Mouse (Mus musculus): ENCODE measurements around the gene Mfsd4b5.
"Not testable (repeated sequence)": the region's sequence is repeated elsewhere in the genome, so short reads cannot be mapped to it uniquely, and the experiment has no call there.

The Mfsd4b5 gene

DNA sequence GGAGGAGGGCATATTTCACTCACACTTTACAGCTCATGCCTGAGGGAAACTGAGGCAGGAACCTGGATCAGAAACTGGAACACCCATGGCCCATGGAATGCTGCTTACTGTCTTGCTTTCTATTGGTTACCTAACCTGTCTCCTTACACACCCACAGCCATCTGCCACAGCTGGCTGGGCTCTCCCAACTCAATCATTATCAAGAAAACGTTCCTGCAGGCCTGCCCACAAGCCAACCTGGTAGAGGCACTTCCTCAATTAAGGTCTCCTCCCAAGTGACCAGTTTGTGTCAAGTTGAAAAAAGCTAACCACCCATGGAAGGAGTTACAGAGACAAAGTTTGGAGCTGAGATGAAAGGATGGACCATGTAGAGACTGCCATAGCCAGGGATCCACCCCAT lies 24.5 kb downstream of the Mfsd4b5 start:
- peak; percentile 39 for DNase-seq (ENCODE audit: low read depth)

DNA sequence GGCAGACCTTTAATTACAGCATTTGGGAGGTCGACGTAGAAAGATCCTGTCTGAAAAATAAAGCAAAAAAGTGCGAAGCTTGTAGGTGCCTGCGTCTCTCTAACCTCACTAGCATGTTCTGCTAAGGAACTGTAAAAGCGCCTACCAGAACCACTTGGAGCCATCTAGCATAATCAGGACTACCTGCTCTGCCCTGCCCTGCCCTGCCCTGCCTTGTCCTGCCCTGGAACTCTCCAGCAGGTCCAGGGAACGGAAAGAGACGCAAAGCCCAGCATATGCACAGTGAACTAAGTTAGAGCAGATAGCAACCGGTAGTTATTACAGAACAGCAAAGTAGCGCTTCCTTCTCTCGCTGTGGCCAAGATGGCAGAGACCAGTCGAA lies 26.0 kb downstream of the Mfsd4b5 start:
- DNase-seq (ENCODE audit: low read depth) = no peak

DNA sequence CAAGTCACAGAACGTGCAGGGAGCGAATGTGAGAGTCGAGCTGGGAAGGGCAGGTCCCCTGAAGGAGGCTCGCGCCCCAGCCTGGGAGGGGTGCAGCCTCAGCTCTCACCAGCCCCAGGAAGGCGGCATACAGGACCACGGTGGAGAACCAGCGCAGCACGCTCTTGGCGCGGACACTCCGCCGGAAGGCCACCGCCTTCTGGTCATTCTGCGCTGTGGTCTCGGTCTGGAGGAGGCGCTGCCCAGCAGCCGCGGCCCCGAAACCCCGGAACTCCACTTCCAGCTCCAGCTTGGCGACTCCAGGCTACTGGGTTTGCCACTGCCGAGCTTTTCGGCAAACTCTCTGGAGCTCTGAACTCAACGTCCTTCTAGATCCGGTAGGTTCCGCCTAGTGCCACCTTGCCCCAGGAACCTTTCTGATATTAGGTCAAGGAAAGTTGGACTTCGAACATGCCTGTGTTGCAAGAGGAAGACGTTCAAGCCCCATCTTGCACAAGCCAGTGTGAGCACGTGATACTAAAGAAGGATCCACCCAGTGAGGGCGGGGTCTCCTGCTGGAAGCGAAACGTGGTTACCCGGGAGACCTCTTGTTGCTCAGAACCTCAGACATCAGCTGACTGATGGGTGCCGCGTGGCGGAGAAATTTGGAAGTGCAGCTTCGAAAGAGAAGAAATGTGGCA lies 26.5 kb downstream of the Mfsd4b5 start, which contains the start of gene Mfsd4b3:
Gene Mfsd4b3 (minus strand): TSS at position 393 of the 680 bp plus-strand sequence.
- DNase-seq (ENCODE audit: low read depth) = peak; percentile 55

DNA sequence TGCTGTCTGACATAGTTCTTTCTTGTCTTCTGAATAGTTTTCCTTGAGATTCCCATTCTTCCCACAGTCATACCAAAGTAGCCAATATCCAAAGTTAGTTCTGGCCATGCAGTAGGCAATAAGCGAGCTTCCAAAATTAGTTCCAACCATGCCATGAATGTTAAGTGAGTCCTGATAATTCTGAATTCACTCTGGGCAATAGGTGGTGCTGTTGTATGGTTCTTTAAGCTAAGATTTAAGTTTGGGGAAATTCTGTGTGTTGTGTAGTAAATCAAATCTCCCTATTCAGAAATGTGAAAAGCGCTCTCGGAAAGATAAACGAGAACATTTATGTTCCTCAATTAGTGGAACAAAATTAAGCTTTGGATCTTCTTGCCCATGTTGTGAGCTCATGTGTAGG lies 28.2 kb downstream of the Mfsd4b5 start:
- peak; percentile 54 for DNase-seq (ENCODE audit: low read depth)

DNA sequence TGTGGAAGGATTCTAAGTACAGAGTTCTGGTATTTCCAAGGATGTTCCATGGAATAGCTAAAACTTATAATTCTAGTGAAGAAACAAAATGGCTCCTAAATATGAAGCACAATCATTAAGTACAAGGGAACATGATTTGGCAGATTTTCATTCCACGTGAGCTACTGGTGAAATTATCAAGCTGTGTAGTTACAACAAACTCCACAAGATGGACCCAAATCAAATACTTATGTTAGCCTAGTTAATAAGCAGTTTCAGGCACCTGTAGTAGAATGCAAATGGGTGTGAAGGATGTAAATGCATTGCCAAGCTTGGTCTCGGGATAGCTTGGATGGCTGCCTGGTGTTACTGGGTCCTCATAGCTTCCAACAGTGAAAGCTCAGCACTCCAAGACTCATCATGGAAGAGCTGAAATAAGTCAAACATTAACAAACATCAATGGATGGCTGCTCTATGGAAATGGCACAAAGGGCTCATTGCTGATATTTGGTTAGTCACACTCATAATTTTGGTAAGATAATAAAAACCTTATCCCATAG lies 30.0 kb downstream of the Mfsd4b5 start:
- DNase-seq (ENCODE audit: low read depth) = peak; percentile 78

DNA sequence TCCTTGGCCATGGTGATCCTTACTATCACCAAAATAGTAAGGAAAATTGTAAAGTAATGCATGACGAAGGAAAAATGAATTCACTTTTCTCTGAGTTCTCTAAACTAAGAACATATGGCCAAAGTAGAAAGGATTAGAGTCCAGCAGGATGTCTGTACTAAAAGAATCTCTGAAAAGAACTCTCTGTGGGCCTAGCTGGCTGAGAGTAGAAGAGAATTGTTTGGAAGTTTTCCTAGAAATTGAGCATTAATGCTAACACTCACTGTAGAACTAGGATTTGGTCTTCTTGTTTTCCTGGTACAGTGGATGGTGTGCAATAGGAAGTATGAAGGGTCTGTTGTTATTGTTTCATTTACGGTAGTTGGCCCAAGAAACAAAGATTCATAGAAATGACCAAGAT lies 31.3 kb downstream of the Mfsd4b5 start:
- DNase-seq (ENCODE audit: low read depth) = peak; percentile 36

DNA sequence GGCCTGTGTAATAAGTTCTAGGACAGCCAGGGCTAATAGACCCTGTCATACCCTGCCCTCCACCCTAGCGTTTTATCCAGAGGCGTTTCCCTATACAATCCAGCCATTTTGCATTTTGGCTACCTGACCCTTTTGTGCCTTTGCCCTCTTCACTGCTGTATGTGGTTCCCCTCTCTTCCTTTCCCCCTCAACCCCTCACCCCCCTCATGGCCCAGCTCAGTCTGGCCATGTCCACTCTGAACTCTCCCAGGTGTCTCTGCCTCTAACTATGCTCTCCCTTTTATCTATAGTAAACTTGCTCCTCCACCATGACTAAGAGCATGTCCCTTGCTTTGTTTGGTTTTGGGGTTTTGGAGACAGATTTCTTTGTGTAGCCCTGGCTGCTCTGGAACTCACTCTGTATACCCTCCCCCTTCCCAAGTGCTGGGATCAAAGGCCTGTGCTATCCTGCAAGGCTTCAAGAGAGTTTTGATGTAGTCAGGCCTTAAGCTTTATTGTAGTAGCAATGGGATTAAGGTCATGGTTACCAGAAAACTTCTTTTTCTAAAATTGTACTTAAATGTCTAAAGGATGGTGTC lies 37.0 kb downstream of the Mfsd4b5 start:
- no peak for DNase-seq (ENCODE audit: low read depth)

DNA sequence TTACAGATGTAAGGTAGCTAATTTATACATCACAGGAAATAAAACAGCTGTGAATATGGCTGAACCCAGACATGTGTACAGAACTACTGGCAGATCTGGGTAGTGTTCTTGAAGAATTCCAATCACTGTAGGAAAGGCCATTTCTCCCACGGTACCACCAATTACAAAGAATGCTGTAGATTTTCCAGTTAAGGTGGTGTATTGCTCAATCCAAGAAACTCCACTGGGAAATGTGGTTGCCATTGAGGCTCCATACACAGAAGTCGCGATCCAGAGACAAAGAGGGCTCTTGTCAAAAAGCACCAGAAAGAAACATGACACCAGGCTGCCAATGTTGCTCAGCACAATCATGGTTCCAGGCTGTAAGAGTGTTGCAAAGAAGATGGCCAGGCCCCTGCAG lies 39.3 kb downstream of the Mfsd4b5 start:
- DNase-seq (ENCODE audit: low read depth) = not testable (repeated sequence)

DNA sequence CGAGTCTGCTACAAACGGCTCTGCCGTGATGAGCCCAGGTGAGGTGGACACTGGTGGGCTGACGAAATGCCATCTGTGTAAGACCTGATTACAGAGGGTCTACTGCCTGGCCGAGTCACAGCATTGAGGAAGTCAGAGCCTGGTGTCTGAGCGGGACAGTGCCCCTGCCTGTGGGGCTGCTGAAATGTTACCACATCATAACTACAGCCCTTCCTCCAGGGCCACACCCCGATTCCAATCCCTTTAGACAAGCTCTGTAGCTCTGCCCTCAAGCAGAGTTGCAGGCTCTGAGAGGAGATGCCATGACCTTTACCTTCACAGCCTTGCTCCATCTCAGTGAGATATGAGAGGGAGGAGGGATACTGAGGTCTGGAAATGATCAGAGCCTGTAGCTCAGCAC lies 49.9 kb downstream of the Mfsd4b5 start:
- peak; percentile 16 for DNase-seq (ENCODE audit: low read depth)

DNA sequence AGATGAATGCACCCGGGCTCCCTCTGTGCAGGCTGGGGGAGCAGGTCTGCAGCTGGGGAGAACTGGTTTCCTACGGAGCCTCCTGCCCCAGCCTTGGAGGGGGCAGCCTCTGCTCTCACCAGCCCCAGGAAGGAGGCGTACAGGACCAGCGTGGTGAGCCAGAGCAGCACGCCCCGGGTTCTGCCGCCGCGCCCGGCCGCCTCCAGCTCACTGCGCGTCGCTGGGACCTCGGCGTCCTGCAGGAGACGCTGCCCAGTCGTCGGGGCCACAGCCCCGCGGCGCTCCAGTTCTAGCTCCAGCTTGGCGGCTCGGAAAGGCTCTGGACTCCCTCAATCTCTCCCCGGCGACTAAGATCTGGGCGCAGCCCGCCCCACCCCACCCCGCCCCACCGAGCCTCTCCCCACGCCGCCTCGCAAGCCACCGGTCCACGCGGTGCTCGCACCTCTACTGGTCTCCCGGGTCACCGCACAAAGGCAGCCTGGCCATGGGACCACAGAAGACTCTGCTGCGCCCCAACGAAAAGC lies 59.8 kb downstream of the Mfsd4b5 start, which contains the start of gene Mfsd4b2:
Gene Mfsd4b2 (minus strand): TSS at position 308 of the 524 bp plus-strand sequence.
- DNase-seq (ENCODE audit: low read depth) = no peak

DNA sequence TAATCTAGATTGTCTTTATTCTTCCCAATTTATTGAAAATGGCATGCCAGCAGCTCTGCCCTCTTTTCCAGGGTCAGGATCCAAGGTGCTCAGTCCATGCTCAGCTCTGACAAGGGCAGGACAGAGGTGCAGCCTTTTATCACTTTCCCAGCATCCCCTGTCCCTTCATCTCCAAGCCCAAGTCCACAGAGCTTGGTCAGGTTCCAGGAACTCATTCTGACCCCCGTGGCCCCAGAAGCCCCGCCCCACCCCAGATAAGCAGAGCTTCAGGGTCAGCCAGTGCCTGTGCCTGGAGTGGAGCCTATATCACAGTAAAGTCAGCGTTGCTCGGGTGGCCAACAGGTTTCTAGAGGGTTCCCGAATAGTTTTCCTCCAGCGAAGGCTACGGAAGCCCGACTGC lies 61.9 kb downstream of the Mfsd4b5 start:
- DNase-seq (ENCODE audit: low read depth) = not testable (repeated sequence)

DNA sequence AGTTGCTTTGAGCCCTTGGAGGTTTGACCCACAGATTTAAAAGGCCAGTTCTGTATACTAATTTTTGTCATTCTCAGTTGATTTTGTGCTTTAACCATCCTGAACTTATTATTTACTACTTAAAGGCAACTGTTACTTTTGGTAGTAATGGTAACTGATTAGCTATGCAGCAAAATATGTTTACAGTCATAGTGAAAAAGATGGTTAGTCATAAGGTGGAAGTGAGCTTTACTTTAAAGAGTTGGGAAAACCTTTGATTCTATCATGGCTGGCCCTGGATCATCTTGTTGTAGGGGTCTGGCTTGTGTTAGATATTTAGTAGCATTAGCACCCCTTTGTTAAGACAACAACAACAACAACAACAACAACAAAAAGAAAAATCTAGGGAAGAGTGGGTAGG lies 73.8 kb downstream of the Mfsd4b5 start:
- no peak for DNase-seq (ENCODE audit: low read depth)

DNA sequence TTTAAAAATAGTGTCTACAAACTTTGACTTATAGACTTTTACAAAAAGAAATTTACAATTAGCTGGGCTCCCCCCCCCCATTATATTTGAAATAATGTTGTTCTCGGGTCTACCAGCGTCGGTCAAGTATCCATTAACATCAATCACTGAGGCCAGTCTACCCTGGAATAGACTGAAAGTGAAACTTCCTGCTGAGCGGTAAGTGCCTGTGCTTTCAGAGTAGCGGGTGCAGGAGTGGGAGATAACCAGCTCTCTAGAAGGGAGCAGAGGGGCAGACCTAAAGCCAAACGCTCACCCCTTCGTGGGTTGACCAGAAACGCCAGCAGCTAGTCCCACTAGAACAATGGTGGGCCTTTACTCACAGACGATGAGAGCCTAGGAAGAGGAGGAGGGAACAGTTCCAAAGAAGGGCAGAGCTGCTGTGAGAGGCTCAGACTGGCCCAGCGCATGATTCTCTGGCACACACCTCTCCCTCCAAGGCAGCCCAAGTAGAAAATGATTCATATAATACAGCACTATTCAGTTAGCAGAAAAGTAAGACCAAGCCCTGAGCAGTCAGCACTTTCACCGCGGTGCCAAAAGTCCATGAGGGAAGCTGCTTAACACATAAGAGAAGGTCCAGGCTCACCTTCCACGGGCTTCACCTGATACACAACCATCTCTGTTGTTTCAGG lies 77.5 kb downstream of the Mfsd4b5 start:
- DNase-seq (ENCODE audit: low read depth) = peak; percentile 8

All from 416B (cell line).